Mouse (Mus musculus): Measurements from ENCODE around the gene Ltbp4.

Gene Ltbp4

GRCm38 (mm10) chr7:27356248-27356647, 18.8 kb upstream of the Ltbp4 start:
- in situ Hi-C loops (cut with MboI; ENCODE audit: low sequenced_read_pairs): no loop called here

GRCm38 (mm10) chr7:27355745-27356240, 18.3 kb upstream of the Ltbp4 start, which contains the start of gene Shkbp1:
Gene Shkbp1 (minus strand): TSS chr7:27356019.
- in situ Hi-C loops (cut with MboI; ENCODE audit: low sequenced_read_pairs): no loop called here

DNA sequence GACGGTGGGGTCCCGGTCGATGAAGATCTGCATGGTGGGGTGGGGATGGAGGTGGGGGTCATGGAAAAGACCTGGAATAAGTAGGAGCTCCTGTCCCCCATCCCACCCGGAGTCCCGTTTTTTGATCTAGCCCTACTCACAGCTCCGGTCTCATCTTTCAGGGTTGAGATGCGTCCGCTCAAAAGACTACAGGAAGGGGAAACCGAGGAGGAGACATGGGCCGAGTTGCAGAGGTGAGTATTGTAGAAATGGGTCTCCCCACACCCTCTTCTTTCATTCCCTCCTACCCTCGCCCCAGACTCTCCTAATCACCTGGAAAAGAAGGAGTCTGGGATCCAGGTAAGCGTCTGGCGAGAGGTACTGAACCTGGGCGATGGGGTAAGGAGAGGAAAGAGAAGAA, 17.8 kb upstream of the Ltbp4 start:
- in situ Hi-C loops (cut with MboI; ENCODE audit: low sequenced_read_pairs): no loop called here

GRCm38 (mm10) chr7:27354783-27355182, 17.3 kb upstream of the Ltbp4 start:
- in situ Hi-C loops (cut with MboI; ENCODE audit: low sequenced_read_pairs): no loop called here

DNA sequence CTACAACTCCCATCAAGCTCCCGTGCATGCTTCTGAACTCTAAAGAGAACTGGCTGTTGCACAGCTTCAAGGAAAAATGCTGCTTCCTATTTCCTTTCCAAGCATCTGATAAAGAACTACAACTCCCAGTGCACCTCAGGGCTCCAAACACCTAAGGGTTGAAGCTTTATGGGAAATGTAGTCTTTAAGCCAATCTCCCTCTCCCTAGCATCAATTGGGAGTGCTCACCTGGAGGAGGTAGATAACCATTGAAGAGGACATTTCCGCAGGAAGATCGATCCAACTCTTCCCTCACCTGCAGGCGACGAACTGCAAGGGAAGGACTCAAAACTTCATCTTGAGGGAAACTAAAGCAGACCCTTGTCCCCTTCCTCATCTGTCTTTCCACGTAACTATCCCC, 16.7 kb upstream of the Ltbp4 start:
- in situ Hi-C loops (cut with MboI; ENCODE audit: low sequenced_read_pairs): no loop called here

DNA sequence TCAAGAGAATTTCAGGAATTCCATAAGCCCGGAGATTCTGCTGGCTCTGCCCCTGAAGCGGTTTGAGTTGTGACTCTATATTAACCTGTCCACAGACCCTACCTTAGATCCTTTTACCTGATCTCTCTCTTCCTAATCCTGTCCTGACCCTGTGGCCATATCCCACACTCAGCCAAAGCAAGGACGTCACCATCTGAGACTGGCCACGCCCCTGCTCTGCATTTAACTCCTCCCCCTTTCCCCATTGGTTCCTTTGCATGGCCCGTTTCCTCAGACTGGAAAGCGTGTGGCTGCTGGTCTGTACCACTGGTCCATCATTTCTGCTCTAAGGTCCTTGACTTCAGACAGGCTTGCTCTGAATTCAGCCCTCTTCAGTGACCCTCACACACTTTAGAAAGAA, 8.0 kb upstream of the Ltbp4 start:
- in situ Hi-C loops (cut with MboI; ENCODE audit: low sequenced_read_pairs): no loop called here

- in situ Hi-C loops (cut with MboI; ENCODE audit: low sequenced_read_pairs): no loop called here
These were observed 5.1 kb upstream of the Ltbp4 start for GRCm38 (mm10) chr7:27342595-27342994.

DNA sequence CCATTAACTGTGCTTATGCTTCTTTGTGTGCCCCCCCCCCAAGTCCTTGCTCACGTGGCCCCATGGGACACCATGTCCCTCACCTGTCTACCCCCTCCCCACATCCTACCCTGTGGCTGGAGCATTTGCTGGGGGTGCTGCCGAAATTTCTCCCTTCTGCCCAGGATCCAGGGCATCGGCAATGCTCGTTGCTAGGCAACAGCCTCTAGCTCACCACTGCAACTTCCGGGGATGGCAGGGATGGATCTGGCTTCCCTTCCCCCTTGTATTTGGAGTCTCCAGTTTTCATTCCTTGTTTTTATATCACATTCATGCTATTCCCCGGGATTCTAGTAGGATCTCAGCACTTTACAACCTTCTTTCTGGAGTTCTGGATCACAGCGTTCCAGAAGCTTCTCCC, 2.0 kb upstream of the Ltbp4 start:
- in situ Hi-C loops (cut with MboI; ENCODE audit: low sequenced_read_pairs): no loop called here

- in situ Hi-C loops (cut with MboI; ENCODE audit: low sequenced_read_pairs): no loop called here
These were observed 1.6 kb upstream of the Ltbp4 start for GRCm38 (mm10) chr7:27339114-27339513.

DNA sequence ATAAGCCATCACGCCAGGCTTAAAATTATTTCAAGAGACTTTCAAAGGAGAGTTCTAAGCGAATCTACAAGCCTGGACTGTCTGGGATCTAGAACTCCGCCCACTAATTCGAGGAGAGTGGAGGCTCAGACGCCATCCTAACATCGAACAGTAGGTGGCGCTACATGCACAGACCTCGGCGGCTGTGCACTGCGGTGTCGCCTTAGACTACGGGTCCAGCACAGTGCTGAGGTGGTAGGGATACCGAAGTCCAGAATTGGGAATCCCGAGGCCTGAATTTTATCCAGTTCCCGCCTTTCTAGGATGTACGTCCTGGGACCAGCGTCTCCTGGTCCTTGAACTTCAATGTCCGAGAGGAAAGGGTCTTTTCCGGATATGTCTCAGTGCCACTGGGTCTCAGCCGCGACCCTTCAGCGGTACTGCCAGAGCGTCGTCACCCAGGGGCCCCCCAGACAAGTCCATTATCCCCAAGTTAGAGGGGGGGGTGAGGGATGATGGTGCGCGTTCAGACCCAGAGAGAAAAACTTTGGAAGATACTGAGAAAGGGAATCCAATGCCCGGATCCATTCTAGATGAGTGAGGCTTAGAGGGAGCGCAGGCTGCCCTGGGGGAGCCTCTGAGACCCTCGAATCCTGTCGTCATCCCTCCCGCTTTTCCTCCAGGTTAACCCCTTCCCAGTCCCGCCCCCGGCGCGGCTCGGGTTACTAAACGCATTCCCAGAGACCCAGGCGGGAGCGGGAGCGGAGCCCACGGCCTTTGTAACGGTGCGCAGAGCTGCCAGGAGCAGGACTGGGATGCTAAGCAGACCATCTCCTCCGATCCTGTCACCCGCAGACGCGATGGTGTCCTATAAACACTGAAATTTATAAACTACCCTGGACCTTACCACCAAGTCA, 1.3 kb downstream of the Ltbp4 start:
- in situ Hi-C loops (cut with MboI; ENCODE audit: low sequenced_read_pairs): no loop called here

DNA sequence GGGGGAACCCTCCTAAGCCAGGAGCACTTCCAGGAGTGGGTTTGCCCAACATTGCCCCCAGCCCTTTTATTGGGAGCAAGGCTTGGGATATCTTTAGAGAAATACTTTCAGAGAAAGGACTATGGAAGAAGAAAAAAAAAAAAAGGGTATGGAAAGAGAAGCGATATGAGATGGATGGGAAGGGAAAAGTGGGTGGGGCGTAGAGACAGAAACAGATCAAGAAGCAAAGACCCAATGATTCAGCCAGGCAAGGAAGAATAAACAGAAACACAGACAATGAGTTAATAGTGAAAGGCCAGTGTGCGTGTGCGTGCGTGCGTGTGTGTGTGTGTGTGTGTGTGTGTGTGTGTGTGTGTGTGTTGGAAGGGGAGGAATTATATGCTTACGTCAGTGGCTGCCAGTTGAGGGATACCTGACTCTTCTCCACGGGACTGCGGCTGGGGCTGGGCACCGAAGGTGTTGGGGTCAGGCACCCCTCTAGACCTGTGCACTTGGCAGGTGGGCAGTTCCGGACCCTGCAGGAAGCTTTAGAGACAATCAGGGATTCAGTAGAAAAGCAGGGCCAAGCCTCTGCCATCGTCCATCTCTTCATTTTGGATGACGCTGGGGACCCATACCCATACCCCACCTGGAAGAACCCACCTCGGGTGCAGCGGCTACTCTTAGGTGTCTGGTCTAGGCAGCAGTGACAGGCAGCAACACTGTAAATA, 2.3 kb downstream of the Ltbp4 start:
- in situ Hi-C loops (cut with MboI; ENCODE audit: low sequenced_read_pairs): no loop called here

- in situ Hi-C loops (cut with MboI; ENCODE audit: low sequenced_read_pairs): no loop called here
These were observed 3.0 kb downstream of the Ltbp4 start for GRCm38 (mm10) chr7:27334405-27334911.

GRCm38 (mm10) chr7:27333316-27333941, 4.1 kb downstream of the Ltbp4 start:
- in situ Hi-C loops (cut with MboI; ENCODE audit: low sequenced_read_pairs): no loop called here

DNA sequence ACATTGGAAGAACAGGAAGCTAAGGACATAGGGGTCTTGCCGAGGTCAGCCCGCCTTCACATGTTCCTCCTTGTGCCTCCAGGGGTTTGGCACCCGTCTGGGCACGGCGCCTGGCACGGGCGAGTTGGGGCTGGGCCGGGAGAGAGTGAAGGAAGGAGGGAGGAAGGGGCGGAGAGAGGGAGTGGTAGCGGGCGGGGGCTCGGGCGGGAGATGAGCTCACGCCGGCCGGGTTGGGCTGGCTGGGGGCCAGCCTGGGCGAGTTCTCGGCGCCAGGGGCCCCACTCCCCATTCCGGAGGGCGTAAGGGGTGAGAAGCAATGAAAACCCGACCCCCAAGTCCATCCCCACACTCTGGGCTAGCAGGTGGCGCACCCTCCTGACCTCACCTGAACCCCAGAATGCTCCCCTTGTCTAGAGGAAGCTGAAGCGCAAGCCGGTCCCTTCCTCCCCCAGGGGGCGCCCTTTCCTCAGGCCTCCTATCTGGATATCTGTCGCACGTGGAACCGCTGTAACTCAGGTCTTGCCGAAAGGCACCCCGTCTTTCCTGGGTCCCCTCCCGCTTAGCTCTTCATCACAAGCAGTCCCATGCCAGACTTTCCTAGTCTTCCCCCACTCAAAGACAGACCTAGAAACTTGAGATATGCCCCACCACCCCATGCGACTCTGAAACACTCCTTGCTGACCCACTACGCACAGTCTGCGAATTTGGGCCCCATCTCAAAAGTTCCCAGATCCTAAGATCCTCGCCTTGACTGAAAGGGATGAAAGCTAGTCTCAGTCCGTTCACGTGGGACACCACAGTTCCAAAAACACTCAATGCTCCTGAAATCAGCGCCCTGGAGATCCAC, 4.9 kb downstream of the Ltbp4 start:
- in situ Hi-C loops (cut with MboI; ENCODE audit: low sequenced_read_pairs): no loop called here

GRCm38 (mm10) chr7:27331854-27332253, 5.6 kb downstream of the Ltbp4 start:
- in situ Hi-C loops (cut with MboI; ENCODE audit: low sequenced_read_pairs): no loop called here

DNA sequence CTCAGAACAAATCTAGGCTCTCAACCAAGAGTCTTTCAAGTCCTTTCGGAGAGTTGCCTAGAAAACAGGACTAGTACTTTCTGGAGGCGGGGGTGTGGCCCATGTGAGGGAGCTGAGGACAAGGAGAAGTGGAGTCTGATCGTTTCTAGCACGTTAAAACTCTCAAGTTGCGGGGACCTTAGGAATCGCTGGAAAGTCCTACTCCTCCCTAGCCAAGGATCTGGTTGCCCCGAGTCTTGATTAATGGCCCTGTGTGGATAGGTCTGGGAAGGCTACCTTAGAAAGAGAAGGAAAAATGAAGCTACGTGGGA, 6.0 kb downstream of the Ltbp4 start:
- in situ Hi-C loops (cut with MboI; ENCODE audit: low sequenced_read_pairs): no loop called here

GRCm38 (mm10) chr7:27330709-27331540, 6.6 kb downstream of the Ltbp4 start:
- in situ Hi-C loops (cut with MboI; ENCODE audit: low sequenced_read_pairs): no loop called here

DNA sequence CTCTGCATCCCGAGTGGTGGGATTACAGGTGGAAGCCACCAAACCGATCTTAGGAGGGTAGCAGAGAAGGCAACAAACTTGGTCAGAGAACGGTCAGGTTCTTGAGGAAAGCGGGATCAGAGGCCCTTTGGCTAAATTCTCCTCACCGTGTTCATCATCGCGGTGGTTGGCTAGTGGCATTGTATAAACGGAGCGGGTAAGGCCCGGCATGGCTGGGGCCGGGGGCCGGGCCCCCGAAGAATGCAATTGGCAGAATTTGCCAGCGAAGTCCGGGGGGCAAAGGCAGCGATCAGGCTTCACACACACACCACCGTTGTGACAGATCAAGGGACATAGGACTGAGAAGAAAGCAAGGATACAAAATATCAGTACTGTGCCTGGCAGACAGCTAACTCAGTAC, 7.5 kb downstream of the Ltbp4 start:
- in situ Hi-C loops (cut with MboI; ENCODE audit: low sequenced_read_pairs): no loop called here

DNA sequence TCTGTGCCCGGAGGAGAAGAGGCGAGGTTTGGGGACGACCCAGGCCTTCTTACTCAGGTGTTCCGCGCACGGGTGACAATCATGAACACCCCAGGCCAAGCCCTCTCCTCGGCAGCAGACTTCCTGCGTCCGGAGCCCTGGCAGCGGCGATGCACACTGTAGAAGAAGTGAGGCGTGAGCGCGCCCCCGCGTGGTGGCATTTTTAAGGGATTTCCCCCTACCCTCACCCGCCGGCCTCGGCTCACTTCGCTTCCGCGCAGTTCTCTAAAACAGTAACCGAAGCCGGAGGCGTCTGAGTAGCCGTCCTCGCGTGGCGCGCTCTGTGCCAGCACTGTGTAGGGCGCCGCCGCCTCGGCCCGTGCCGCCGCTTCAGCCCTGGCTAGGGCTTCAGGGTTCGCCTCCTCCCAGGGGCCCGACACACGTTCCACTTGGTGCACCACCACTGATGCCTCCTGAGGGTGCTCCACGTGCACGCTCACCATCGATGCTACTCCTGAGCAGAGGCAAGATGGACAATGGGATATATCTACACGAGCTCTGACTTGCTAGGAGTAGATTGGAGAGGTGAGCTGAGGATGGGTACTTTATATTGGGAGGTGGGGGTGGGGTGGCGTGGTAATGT, 8.1 kb downstream of the Ltbp4 start:
- in situ Hi-C loops (cut with MboI; ENCODE audit: low sequenced_read_pairs): no loop called here
